Mouse (Mus musculus) cerebellum, adult 2 months (tissue): ENCODE data around the gene Ccnq.

Experiments used
- CTCF ChIP-seq: fragments of 200-500 bp; IDR thresholded peaks from 2 replicates; pipeline ENCODE4 v1.5.1; 2011; ENCODE audit warnings: low read depth, mild to moderate bottlenecking, control low read depth, low read length, moderate library complexity, borderline replicate concordance; ENCODE audit not compliant: insufficient read depth
- POLR2A ChIP-seq: fragments of 200-500 bp; IDR thresholded peaks from 2 replicates; pipeline ENCODE4 v1.6.1; 2011; ENCODE audit warnings: low read length, control low read depth, borderline replicate concordance; ENCODE audit not compliant: insufficient read depth

DNA sequence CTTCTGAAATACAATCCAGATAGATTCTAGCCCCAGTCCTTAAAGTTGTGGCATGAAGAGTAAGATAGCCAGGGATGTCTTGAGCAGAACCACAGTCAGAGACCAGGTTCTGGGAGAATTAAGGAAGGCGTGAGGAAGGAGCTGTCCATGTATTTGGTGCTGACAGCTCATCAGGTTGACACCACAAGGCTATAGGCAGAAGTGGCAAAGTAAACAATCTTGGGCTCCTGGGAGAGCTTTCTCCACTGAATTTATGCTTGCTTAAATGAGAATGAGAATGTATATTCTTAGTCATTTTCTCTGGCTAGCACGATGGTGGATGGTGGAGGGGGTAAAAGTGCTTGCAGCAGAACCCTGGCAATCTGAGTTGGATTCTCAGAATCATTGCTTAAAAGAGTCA lies 20.6 kb downstream of the Ccnq start:
- no peak for TF ChIP-seq CTCF
- no peak for TF ChIP-seq POLR2A
